Mouse (Mus musculus): Measurements from ENCODE around the gene Slc29a1. TPM values are rescaled to one million over a fixed set of nuclear protein-coding genes. Genes with fewer than 3 reads are reported as not detected.

Slc29a1 gene
- total and polyA plus RNA-seq, 3 experiments, result 58.4 to 88.0 (median 72.1) TPM

DNA sequence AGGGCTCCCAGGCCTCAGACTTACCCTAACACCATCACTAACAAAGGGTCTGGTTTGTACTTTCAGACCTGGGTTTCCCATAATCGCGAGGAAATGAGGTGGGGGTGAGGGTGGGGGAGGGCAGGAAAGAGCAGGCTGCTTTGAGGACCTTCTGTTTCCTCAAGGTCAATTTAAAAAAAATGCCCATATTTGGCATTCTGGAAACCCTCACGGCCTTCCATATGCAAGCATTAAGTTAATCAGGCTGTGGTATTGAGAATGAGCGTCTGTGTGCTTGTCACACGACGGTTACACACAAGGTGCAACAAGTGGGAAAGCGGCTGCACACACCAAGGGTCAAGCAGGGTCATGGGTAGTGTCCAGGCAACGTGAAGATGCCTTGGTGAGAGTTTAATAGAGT is 12.6 kb upstream of the Slc29a1 start (continued):
- no peak for TF ChIP-seq NELFE (IDR thresholded peaks at IDR 0.05; ENCODE audit: low read depth, low read length)

DNA sequence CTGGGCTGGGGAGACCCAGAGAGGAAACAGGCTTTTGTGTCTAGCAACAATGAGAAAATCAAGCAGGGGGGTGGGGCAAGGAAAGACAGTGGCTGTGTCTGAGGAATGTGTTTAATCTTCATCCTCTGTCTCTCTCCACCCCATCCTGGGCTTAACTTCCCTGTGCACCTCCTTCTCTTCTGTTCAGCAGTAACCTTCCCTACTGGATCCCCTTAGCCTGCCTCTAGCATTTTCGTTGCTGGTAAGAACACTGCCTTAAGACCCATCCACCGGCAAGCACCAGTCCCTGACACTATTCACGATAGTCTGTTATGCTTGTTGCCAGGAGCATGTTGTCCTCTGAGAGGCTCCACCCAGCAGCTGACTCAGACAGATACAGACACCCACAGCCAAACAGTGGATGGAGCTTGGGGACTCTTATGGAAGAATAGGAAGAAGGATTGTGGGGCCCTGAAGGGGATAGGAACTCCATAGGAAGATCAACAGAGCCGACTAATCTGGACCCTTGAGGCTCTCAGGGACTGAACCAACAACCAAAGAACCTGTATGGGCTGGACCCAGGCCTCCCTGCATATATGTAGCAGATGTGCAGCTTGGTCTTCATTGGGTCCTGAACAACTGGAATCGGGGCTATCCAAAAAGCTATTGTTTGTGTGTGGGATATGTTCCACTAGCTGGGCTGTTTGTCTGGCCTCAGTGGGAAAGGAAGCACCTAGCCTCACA is 10.9 kb upstream of the Slc29a1 start:
- Histone ChIP-seq H3K9ac (ENCODE audit: insufficient read depth, low read depth) (no peak overlapping the region), H3K4me3 (replicated peaks in 1 of 3; ENCODE audit: low read depth in 2 of 3, low read length in 2 of 3, poor library complexity in 1 of 3) (no peak overlapping the region), H3K9me3 (replicated peaks; ENCODE audit: low read length) (peaks cover 3% of the 10 kb centered on the region), H3K27ac (ENCODE audit: insufficient read depth, low read depth) (no peak overlapping the region), H3K36me3 (replicated peaks in 1 of 2; ENCODE audit: control insufficient read depth in 1 of 2, insufficient read depth in 1 of 2, low read length in 1 of 2) (no peaks in the 10 kb centered on the region), H3K4me1 (ENCODE audit: control insufficient read depth in 1 of 2, insufficient read depth in 2 of 2) (peaks cover 0 to 5% of the 10 kb centered on the region in 2 experiments; a peak in 2 of 4 replicates), H3K4me2 (ENCODE audit: insufficient read depth, low read depth, poor library complexity, severe bottlenecking) (no peak overlapping the region), H3K79me2 (replicated peaks; ENCODE audit: control insufficient read depth, extremely low read depth, insufficient read depth, poor library complexity, severe bottlenecking) (no peaks in the 10 kb centered on the region), H3K27me3 (replicated peaks) (no peaks in the 10 kb centered on the region)
- DNase-seq (ENCODE audit: extremely low read depth), result no peak
- in situ Hi-C loops (cut with MboI; ENCODE audit: low pct_ligation_motif_present, low pct_unique_long_range_greater_than_20kb, low sequenced_read_pairs) (no loop called here), dilution Hi-C loops (cut with MboI; ENCODE audit: extremely low pct_ligation_motif_present, extremely low pct_unique_long_range_greater_than_20kb, low sequenced_read_pairs) (no loop called here)
- TF ChIP-seq PAX5 (IDR thresholded peaks at IDR 0.05; ENCODE audit: low read length) (no peak), BHLHE40 (IDR thresholded peaks at IDR 0.05; ENCODE audit: low read depth, low read length) (no peak), MAFK (IDR thresholded peaks at IDR 0.05; ENCODE audit: insufficient replicate concordance, low read length) (no peak), EP300 (IDR thresholded peaks at IDR 0.05; ENCODE audit: low read length) (no peak), ZMIZ1 (IDR thresholded peaks at IDR 0.05; ENCODE audit: low read depth, low read length) (no peak), POLR2A (IDR thresholded peaks at IDR 0.05; ENCODE audit: low read depth, low read length) (no peak), HCFC1 (IDR thresholded peaks at IDR 0.05; ENCODE audit: low read depth, low read length) (no peak), KAT2A (IDR thresholded peaks at IDR 0.05; ENCODE audit: insufficient replicate concordance, low read length) (no peak), USF2 (conservative IDR thresholded peaks at IDR 0.05; ENCODE audit: low read depth, low read length) (no peak)

DNA sequence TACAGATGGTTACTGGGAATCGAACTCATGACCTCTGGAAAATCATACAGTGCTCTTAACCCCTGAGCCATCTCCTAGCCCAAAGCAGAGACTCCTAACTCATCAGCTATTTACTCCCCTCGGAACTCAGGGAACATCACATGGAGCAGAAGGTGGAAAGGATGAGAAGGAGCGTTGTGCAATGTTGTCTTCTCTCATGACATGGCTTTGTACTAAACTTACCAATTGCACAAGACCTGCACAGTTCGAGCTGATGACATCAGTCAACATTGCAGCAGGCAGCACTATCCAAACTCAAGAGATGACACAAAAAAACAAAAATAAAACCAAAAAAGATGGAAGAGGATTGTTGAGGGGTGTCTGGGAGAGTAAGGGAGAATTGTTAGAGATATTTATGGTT is 9.0 kb upstream of the Slc29a1 start:
- TF ChIP-seq ZC3H11A (IDR thresholded peaks at IDR 0.05; ENCODE audit: low read depth, low read length), result no peak
- TF ChIP-seq PAX5 (IDR thresholded peaks at IDR 0.05; ENCODE audit: low read length), result no peak
- no peak for TF ChIP-seq MEF2A (IDR thresholded peaks at IDR 0.05; ENCODE audit: borderline replicate concordance, low read depth, low read length)
- TF ChIP-seq RCOR1 (conservative IDR thresholded peaks at IDR 0.05; ENCODE audit: low read depth, low read length), result no peak
- Histone ChIP-seq H3K4me2 (ENCODE audit: insufficient read depth, low read depth, poor library complexity, severe bottlenecking) (no peak overlapping the region), H3K36me3 (replicated peaks in 1 of 2; ENCODE audit: control insufficient read depth in 1 of 2, insufficient read depth in 1 of 2, low read length in 1 of 2) (no peaks in the 10 kb centered on the region), H3K9ac (ENCODE audit: insufficient read depth, low read depth) (no peak overlapping the region), H3K79me2 (replicated peaks; ENCODE audit: control insufficient read depth, extremely low read depth, insufficient read depth, poor library complexity, severe bottlenecking) (no peaks in the 10 kb centered on the region), H3K27ac (ENCODE audit: insufficient read depth, low read depth) (no peak overlapping the region), H3K4me1 (ENCODE audit: control insufficient read depth in 1 of 2, insufficient read depth in 2 of 2) (peaks cover 0 to 5% of the 10 kb centered on the region in 2 experiments; a peak in 2 of 4 replicates), H3K27me3 (replicated peaks) (no peaks in the 10 kb centered on the region), H3K4me3 (replicated peaks in 1 of 3; ENCODE audit: low read depth in 2 of 3, low read length in 2 of 3, poor library complexity in 1 of 3) (no peak overlapping the region), H3K9me3 (replicated peaks; ENCODE audit: low read length) (peaks cover 3% of the 10 kb centered on the region)
- dilution Hi-C loops (cut with MboI; ENCODE audit: extremely low pct_ligation_motif_present, extremely low pct_unique_long_range_greater_than_20kb, low sequenced_read_pairs), result no loop called here
- in situ Hi-C loops (cut with MboI; ENCODE audit: low pct_ligation_motif_present, low pct_unique_long_range_greater_than_20kb, low sequenced_read_pairs), result no loop called here
- no peak for DNase-seq (ENCODE audit: extremely low read depth)

Measured in CH12.LX (cell line).